Mouse (Mus musculus): ENCODE data around the gene Olfr1418. TPM values are rescaled to one million over a fixed set of nuclear protein-coding genes. Genes with fewer than 3 reads are reported as not detected.

Olfr1418 gene
- polyA plus RNA-seq, 1 experiment from 2014 or later: not detected

- Histone ChIP-seq H3K9me3 (ENCODE audit: control insufficient read depth, low read length) (no peaks in the 10 kb centered on the region), H3K4me1 (replicated peaks; ENCODE audit: control insufficient read depth, insufficient read depth, low read length) (peaks cover 5% of the 10 kb centered on the region; the same call in 1 of the 2 replicates), H3K27ac (ENCODE audit: low read depth, low read length) (no peak overlapping the region), H3K4me2 (ENCODE audit: low read depth, low read length, severe bottlenecking) (no peak overlapping the region), H3K4me3 (ENCODE audit: low read depth, low read length) (no peak overlapping the region), H3K9ac (ENCODE audit: low read length) (no peak overlapping the region), H3K27me3 (ENCODE audit: control insufficient read depth, insufficient read depth, low read length) (peaks cover 14% of the 10 kb centered on the region), H3K36me3 (ENCODE audit: control insufficient read depth, insufficient read depth, low read length) (no peaks in the 10 kb centered on the region)
- DNase-seq (ENCODE audit: low spot score) (no peak), ATAC-seq (replicated peaks; ENCODE audit: low FRiP score) (no peak)
- 84% methylated on average over 6 of the region's 6 CpGs for WGBS
These were observed 46.0 kb downstream of the Olfr1418 start for GRCm38 (mm10) chr19:11814742-11815333.

GRCm38 (mm10) chr19:11813649-11814048, 47.2 kb downstream of the Olfr1418 start:
- DNase-seq (ENCODE audit: low spot score): peak; percentile 54
- Histone ChIP-seq H3K4me3 (ENCODE audit: low read depth, low read length) (no peak overlapping the region), H3K4me2 (ENCODE audit: low read depth, low read length, severe bottlenecking) (no peak overlapping the region), H3K27me3 (ENCODE audit: control insufficient read depth, insufficient read depth, low read length) (peaks cover 9% of the 10 kb centered on the region), H3K9me3 (ENCODE audit: control insufficient read depth, low read length) (no peaks in the 10 kb centered on the region), H3K27ac (ENCODE audit: low read depth, low read length) (no peak overlapping the region), H3K4me1 (replicated peaks; ENCODE audit: control insufficient read depth, insufficient read depth, low read length) (0 out of 2 replicates have a peak, but pooled peaks cover 5% of the 10 kb centered on the region), H3K36me3 (ENCODE audit: control insufficient read depth, insufficient read depth, low read length) (no peaks in the 10 kb centered on the region), H3K9ac (ENCODE audit: low read length) (no peak overlapping the region)
- 5% methylated on average over 8 of the region's 8 CpGs for WGBS
- ATAC-seq (replicated peaks; ENCODE audit: low FRiP score): 0 out of 2 replicates have a peak, but pooled peaks have one; percentile 21

GRCm38 (mm10) chr19:11813136-11813535, 47.7 kb downstream of the Olfr1418 start:
- Histone ChIP-seq H3K9ac (ENCODE audit: low read length) (no peak overlapping the region), H3K4me2 (ENCODE audit: low read depth, low read length, severe bottlenecking) (no peak overlapping the region), H3K9me3 (ENCODE audit: control insufficient read depth, low read length) (no peaks in the 10 kb centered on the region), H3K27ac (ENCODE audit: low read depth, low read length) (no peak overlapping the region), H3K4me3 (ENCODE audit: low read depth, low read length) (no peak overlapping the region), H3K36me3 (ENCODE audit: control insufficient read depth, insufficient read depth, low read length) (no peaks in the 10 kb centered on the region), H3K27me3 (ENCODE audit: control insufficient read depth, insufficient read depth, low read length) (peaks cover 6% of the 10 kb centered on the region), H3K4me1 (replicated peaks; ENCODE audit: control insufficient read depth, insufficient read depth, low read length) (0 out of 2 replicates have a peak, but pooled peaks cover 3% of the 10 kb centered on the region)
- no peak for ATAC-seq (replicated peaks; ENCODE audit: low FRiP score)
- 56% methylated on average over 4 of the region's 4 CpGs for WGBS
- no peak for DNase-seq (ENCODE audit: low spot score)

- WGBS: 34% methylated on average over 5 of the region's 5 CpGs
- H3K9ac ChIP-seq (ENCODE audit: low read length): no peak overlapping the region
- no peaks in the 10 kb centered on the region; the same call in 1 of the 2 replicates for H3K27me3 ChIP-seq (ENCODE audit: control insufficient read depth, insufficient read depth, low read length)
- ATAC-seq (replicated peaks; ENCODE audit: low FRiP score) (peak; percentile 90), DNase-seq (ENCODE audit: low spot score) (no peak)
- H3K27ac ChIP-seq (ENCODE audit: low read depth, low read length): no peak overlapping the region
- H3K4me2 ChIP-seq (ENCODE audit: low read depth, low read length, severe bottlenecking): 0 out of 2 replicates have a peak overlapping the region, but pooled peaks have one; percentile 2
- no peak overlapping the region for H3K4me3 ChIP-seq (ENCODE audit: low read depth, low read length)
- no peaks in the 10 kb centered on the region for H3K36me3 ChIP-seq (ENCODE audit: control insufficient read depth, insufficient read depth, low read length)
- no peaks in the 10 kb centered on the region for H3K9me3 ChIP-seq (ENCODE audit: control insufficient read depth, low read length)
- H3K4me1 ChIP-seq (replicated peaks; ENCODE audit: control insufficient read depth, insufficient read depth, low read length): 0 out of 2 replicates have a peak, but pooled peaks cover 3% of the 10 kb centered on the region
These were observed 49.0 kb downstream of the Olfr1418 start for GRCm38 (mm10) chr19:11811688-11812365.

GRCm38 (mm10) chr19:11810856-11811255, 50.0 kb downstream of the Olfr1418 start:
- Histone ChIP-seq H3K4me2 (ENCODE audit: low read depth, low read length, severe bottlenecking) (no peak overlapping the region), H3K4me3 (ENCODE audit: low read depth, low read length) (no peak overlapping the region), H3K9ac (ENCODE audit: low read length) (no peak overlapping the region), H3K4me1 (replicated peaks; ENCODE audit: control insufficient read depth, insufficient read depth, low read length) (0 out of 2 replicates have a peak, but pooled peaks cover 3% of the 10 kb centered on the region), H3K36me3 (ENCODE audit: control insufficient read depth, insufficient read depth, low read length) (no peaks in the 10 kb centered on the region), H3K9me3 (ENCODE audit: control insufficient read depth, low read length) (no peaks in the 10 kb centered on the region), H3K27ac (ENCODE audit: low read depth, low read length) (no peak overlapping the region), H3K27me3 (ENCODE audit: control insufficient read depth, insufficient read depth, low read length) (no peaks in the 10 kb centered on the region; the same call in 1 of the 2 replicates)
- DNase-seq (ENCODE audit: low spot score) (no peak), ATAC-seq (replicated peaks; ENCODE audit: low FRiP score) (no peak)
- 93% methylated on average over 1 of the region's 1 CpGs for WGBS

- DNase-seq (ENCODE audit: low spot score) (no peak), ATAC-seq (replicated peaks; ENCODE audit: low FRiP score) (no peak)
- Histone ChIP-seq H3K9me3 (ENCODE audit: control insufficient read depth, low read length) (no peaks in the 10 kb centered on the region), H3K4me2 (ENCODE audit: low read depth, low read length, severe bottlenecking) (no peak overlapping the region), H3K36me3 (ENCODE audit: control insufficient read depth, insufficient read depth, low read length) (no peaks in the 10 kb centered on the region), H3K27ac (ENCODE audit: low read depth, low read length) (no peak overlapping the region), H3K9ac (ENCODE audit: low read length) (no peak overlapping the region), H3K4me3 (ENCODE audit: low read depth, low read length) (no peak overlapping the region), H3K4me1 (replicated peaks; ENCODE audit: control insufficient read depth, insufficient read depth, low read length) (0 out of 2 replicates have a peak, but pooled peaks cover 3% of the 10 kb centered on the region), H3K27me3 (ENCODE audit: control insufficient read depth, insufficient read depth, low read length) (no peaks in the 10 kb centered on the region; the same call in 1 of the 2 replicates)
- 85% methylated on average over 5 of the region's 5 CpGs for WGBS
These were observed 50.7 kb downstream of the Olfr1418 start for GRCm38 (mm10) chr19:11810003-11810758.

- no peaks in the 10 kb centered on the region for H3K36me3 ChIP-seq (ENCODE audit: control insufficient read depth, insufficient read depth, low read length)
- H3K9me3 ChIP-seq (ENCODE audit: control insufficient read depth, low read length): no peaks in the 10 kb centered on the region
- no peak overlapping the region for H3K9ac ChIP-seq (ENCODE audit: low read length)
- ATAC-seq (replicated peaks; ENCODE audit: low FRiP score): no peak
- H3K27ac ChIP-seq (ENCODE audit: low read depth, low read length): no peak overlapping the region
- 82% methylated on average over 2 of the region's 2 CpGs for WGBS
- no peak for DNase-seq (ENCODE audit: low spot score)
- H3K4me2 ChIP-seq (ENCODE audit: low read depth, low read length, severe bottlenecking): no peak overlapping the region
- 0 out of 2 replicates have a peak, but pooled peaks cover 3% of the 10 kb centered on the region for H3K4me1 ChIP-seq (replicated peaks; ENCODE audit: control insufficient read depth, insufficient read depth, low read length)
- H3K4me3 ChIP-seq (ENCODE audit: low read depth, low read length): no peak overlapping the region
- no peaks in the 10 kb centered on the region; the same call in 1 of the 2 replicates for H3K27me3 ChIP-seq (ENCODE audit: control insufficient read depth, insufficient read depth, low read length)
These were observed 52.4 kb downstream of the Olfr1418 start for GRCm38 (mm10) chr19:11808452-11808851.

GRCm38 (mm10) chr19:11807822-11808221, 53.0 kb downstream of the Olfr1418 start:
- H3K9ac ChIP-seq (ENCODE audit: low read length): no peak overlapping the region
- H3K9me3 ChIP-seq (ENCODE audit: control insufficient read depth, low read length): no peaks in the 10 kb centered on the region
- DNase-seq (ENCODE audit: low spot score) (no peak), ATAC-seq (replicated peaks; ENCODE audit: low FRiP score) (no peak)
- 34% methylated on average over 6 of the region's 6 CpGs for WGBS
- H3K27ac ChIP-seq (ENCODE audit: low read depth, low read length): no peak overlapping the region
- no peak overlapping the region for H3K4me3 ChIP-seq (ENCODE audit: low read depth, low read length)
- H3K27me3 ChIP-seq (ENCODE audit: control insufficient read depth, insufficient read depth, low read length): no peaks in the 10 kb centered on the region
- no peak overlapping the region for H3K4me2 ChIP-seq (ENCODE audit: low read depth, low read length, severe bottlenecking)
- H3K36me3 ChIP-seq (ENCODE audit: control insufficient read depth, insufficient read depth, low read length): no peaks in the 10 kb centered on the region
- 0 out of 2 replicates have a peak, but pooled peaks cover 3% of the 10 kb centered on the region for H3K4me1 ChIP-seq (replicated peaks; ENCODE audit: control insufficient read depth, insufficient read depth, low read length)

Measured in forebrain, embryonic 11.5 days (tissue).